Mouse (Mus musculus) liver, embryonic 14.5 days (tissue): ENCODE measurements around the gene Cdh18.

Source experiments
- CTCF ChIP-seq: IDR thresholded peaks from 2 replicates; pipeline ENCODE4 v1.5.1; 2016; ENCODE audit warnings: antibody characterized with exemption, low read depth, control low read depth
- EP300 ChIP-seq: IDR thresholded peaks from 2 replicates; pipeline ENCODE4 v1.6.1; 2016; ENCODE audit warnings: antibody characterized with exemption, low read depth

- no peak for TF ChIP-seq CTCF
- no peak for TF ChIP-seq EP300
Measured at GRCm38 (mm10) chr15:23021151-23021550, 472.3 kb downstream of the Cdh18 start.
